Mouse (Mus musculus): ENCODE data around the gene Vwf.

- TF ChIP-seq CTCF (IDR thresholded peaks at IDR 0.05; ENCODE audit: low read depth, low read length) (no peak), POLR2A (IDR thresholded peaks at IDR 0.05; ENCODE audit: extremely low read depth, insufficient read depth, low read length) (no peak)
Observed at GRCm38 (mm10) chr6:125534990-125535389, 11.6 kb upstream of the Vwf start.
